Mouse (Mus musculus): ENCODE data around the gene Txndc15. TPM values are rescaled to one million over a fixed set of nuclear protein-coding genes. Genes with fewer than 3 reads are reported as not detected.

The Txndc15 gene
- 50.2 and 50.5 TPM in 2 replicates for polyA plus RNA-seq (2015; fragmentation: Nextera tagmentation; extraction: Ambion mirVana)

DNA sequence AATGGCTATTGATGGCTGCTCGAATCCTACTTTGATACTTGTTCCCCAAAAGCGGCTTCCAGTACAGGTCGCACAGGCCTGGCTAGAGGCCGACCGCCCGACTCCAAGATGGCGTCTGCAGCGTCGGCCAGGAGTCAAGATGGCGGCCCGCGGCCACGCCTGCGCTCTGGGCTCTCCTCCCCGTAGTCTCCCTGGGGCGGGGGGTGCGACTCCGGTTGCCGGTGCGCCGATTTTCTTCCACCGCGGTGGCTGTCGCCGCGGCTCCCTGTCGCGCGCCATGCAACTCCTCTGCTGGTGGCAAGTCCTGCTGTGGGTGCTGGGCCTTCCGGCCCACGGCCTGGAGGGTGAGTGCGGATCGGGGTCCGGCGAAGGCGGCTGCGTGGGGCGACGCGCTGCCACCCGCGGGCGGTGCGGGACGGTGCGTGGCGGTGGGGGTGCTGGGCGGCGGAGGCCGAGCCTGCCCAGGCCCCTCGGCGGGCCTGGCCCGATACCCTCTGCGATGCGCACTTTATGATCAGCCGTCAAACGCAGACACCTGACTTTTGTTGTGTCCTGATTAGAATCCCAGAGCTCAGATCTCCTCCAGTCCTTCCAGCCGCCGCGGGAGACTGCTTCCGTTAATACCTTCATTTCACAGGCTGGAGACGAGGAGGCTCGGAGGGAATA lies at the start of gene Txndc15:
Gene Txndc15, plus strand, starts transcription at position 150 of the 666 bp plus-strand sequence.

DNA sequence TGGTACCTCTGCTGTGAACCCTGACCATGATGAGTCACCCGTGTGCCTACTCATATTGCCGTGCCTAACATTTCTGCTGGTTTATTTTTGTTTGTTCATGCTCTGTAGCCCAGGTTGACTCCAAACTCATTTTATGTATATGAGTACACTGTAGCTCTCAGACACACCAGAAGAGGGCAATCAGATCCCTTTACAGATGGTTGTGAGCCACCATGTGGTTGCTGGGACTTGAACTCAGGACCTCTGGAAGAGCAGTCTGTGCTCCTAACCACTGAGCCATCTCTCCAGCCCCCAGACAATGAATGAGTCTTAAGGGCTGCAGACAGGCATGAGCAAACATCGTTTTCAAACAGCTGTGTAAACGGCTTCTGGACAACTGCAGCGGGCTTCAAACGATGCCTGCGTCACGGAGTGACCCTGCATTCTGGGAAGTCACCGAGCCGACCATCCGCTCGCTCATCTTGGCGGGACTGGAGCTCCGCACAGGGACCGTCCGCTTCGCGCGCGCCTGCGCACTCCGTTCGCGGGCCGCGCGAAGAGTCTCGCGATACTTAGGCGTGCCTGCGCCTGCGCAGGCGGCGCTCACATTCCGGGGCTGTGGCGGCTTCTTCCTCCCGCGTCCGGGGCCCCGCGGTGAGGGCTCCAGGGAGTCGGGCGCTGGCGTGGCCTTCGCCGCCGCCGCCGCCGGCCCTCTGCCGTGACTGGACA lies 21.8 kb upstream of the Txndc15 start, which contains the start of gene B230219D22Rik:
Gene B230219D22Rik, plus strand, starts transcription at position 590 of the 708 bp plus-strand sequence.

GRCm38 (mm10) chr13:55727120-55727838 lies 12.8 kb downstream of the Txndc15 start, which contains the start of gene Pcbd2:
Gene Pcbd2 (plus strand): TSS chr13:55727368.

Other genes starting within 250 kb of the Txndc15 start
- 55.6 and 76.0 TPM in 2 replicates for gene Dbn1, start 226.5 kb upstream of the Txndc15 start, polyA plus RNA-seq (2015; fragmentation: Nextera tagmentation; extraction: Ambion mirVana)
- gene Pdlim7, start 201.0 kb upstream of the Txndc15 start, polyA plus RNA-seq (2015; fragmentation: Nextera tagmentation; extraction: Ambion mirVana), result 767 and 826 TPM in 2 replicates
- 2.6 and 9.6 TPM in 2 replicates for gene Dok3, start 185.4 kb upstream of the Txndc15 start, polyA plus RNA-seq (2015; fragmentation: Nextera tagmentation; extraction: Ambion mirVana)
- gene Ddx41, start 178.0 kb upstream of the Txndc15 start, polyA plus RNA-seq (2015; fragmentation: Nextera tagmentation; extraction: Ambion mirVana), result 23.4 and 27.9 TPM in 2 replicates
- gene Fam193b, start 143.5 kb upstream of the Txndc15 start, polyA plus RNA-seq (2015; fragmentation: Nextera tagmentation; extraction: Ambion mirVana), result 12.6 and 13.7 TPM in 2 replicates
- 104 and 125 TPM in 2 replicates for gene Tmed9, start 140.9 kb upstream of the Txndc15 start, polyA plus RNA-seq (2015; fragmentation: Nextera tagmentation; extraction: Ambion mirVana)
- gene B4galt7, start 114.8 kb upstream of the Txndc15 start, polyA plus RNA-seq (2015; fragmentation: Nextera tagmentation; extraction: Ambion mirVana), result 18.9 and 19.7 TPM in 2 replicates
- gene Caml, start 91.6 kb upstream of the Txndc15 start, polyA plus RNA-seq (2015; fragmentation: Nextera tagmentation; extraction: Ambion mirVana), result 32.8 and 38.6 TPM in 2 replicates
- gene Ddx46, start 79.6 kb upstream of the Txndc15 start, polyA plus RNA-seq (2015; fragmentation: Nextera tagmentation; extraction: Ambion mirVana), result 15.8 and 16.5 TPM in 2 replicates
- 36.8 and 41.9 TPM in 2 replicates for gene B230219D22Rik, start 21.5 kb upstream of the Txndc15 start, polyA plus RNA-seq (2015; fragmentation: Nextera tagmentation; extraction: Ambion mirVana)
- 44.6 and 45.8 TPM in 2 replicates for gene Pcbd2, start 12.7 kb downstream of the Txndc15 start, polyA plus RNA-seq (2015; fragmentation: Nextera tagmentation; extraction: Ambion mirVana)
- 0.22 TPM in 1 of 2 replicates, not detected in the other for gene Catsper3, start 69.9 kb downstream of the Txndc15 start, polyA plus RNA-seq (2015; fragmentation: Nextera tagmentation; extraction: Ambion mirVana)
- 101 and 103 TPM in 2 replicates for gene Pitx1, start 121.5 kb downstream of the Txndc15 start, polyA plus RNA-seq (2015; fragmentation: Nextera tagmentation; extraction: Ambion mirVana)